Mouse (Mus musculus) left cerebral cortex, postnatal 25 days (tissue): ENCODE data around the gene Phactr2. TPM values are rescaled to one million over a fixed set of nuclear protein-coding genes. Genes with fewer than 3 reads are reported as not detected.
"Not testable (repeated sequence)": the region's sequence is repeated elsewhere in the genome, so short reads cannot be mapped to it uniquely, and the experiment has no call there.

ENCODE experiments used
- DNase-seq, 2 experiments: peaks; one replicate each; pipeline ENCODE4 v3.0.0; 2022; ENCODE audit warnings: low spot score in 2 of 2, mixed read lengths in 1 of 2
- intact Hi-C: fragments of 180-260 bp; cut with DNase I; formaldehyde crosslinking; loops from one replicate; pipeline ENCODE4 v1.15.1; 2025
- total RNA-seq, 2 experiments: library from RNA; stranded (reverse); gene quantifications; 2 replicates each; pipeline ENCODE4 v1.2.3; 2021

Phactr2 gene
- total RNA-seq: 10 to 100 TPM; 24.5 to 27.1 TPM

DNA sequence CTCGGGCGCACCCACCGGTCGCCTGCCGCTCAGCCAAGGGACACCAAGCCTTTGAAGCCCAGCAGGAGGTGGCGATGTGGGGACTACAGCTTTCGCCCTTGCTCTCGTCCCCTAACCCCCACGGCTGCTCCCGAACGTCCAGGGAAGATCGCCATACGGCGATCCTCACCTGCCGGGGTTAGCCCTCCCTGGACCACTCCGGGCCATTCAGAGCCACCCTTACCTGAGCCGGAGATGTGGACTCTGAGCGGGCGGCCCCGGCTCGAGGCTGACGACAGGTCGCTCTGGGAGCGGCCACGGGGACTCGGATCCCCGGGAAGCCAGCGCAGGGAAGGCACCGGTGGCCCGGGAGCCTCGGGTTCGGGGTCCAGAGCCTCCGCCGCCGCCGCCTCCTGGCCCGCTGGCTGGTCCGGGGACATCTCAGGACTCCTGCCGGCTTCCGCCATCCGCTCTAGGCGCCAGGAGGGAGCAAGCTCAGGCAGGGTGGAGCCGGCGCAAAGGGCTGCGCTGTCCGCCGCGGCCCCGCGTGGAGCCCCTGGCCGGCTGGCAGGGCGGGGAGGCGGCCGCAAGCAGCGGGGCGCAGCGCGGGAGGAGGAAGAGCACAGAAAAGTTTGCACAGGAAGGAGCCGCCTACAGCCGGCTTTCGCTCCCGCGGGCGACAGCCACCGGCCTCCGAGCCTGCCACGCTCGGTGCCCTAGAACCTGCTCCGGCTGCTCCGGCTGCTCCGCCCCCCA lies at the start of gene Phactr2:
Phactr2 (minus strand) TSS at position 580 of the 735 bp plus-strand sequence.
- DNase-seq: peak in 1 of 2 experiments; percentile 18
- intact Hi-C loops: loop anchor here (2.0 kb wide), 1 partner anchor 27 kb away; no protein-coding TSS in a partner anchor

DNA sequence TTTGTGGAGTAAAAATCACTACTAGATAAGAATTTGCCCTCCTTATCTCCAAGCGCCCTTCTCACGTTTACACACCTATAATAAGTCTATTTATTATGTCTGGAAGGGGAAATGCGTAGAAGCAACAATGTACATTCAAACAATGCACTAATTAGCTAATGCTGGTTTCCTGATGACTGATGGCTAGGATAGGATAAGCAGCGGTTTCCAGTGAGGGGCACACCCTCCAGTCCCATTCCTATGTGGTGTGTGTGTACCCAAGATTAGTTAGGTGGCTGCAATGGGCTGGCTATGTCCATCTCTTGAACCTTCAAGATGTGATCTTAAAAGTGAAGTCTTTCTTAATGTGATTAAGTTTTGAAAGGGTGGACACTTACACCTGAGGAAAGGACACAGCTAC lies 47.6 kb upstream of the Phactr2 start:
- DNase-seq: no peak
- intact Hi-C loops: no loop called here

DNA sequence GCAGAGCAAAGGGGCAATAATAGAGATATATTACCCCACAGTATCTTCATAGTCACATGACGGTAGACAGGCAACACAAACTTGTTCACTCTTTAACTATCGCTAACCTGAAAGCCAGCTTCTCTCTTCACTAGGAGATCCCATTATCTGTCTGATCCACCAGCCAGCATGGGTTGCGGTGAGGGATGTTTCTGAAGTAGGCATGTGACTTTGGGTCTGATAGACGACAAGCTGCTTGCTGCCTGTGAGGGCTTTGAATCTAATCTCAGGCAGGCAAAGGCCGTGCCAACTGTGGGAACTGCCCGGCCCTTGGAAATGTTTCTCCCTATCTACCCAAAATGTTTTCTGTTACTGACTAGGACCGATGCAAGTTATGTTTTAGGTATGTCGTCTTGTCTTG lies 28.2 kb upstream of the Phactr2 start:
- intact Hi-C loops: loop anchor here (5.0 kb wide), 1 partner anchor 485 kb away; no protein-coding TSS in a partner anchor
- DNase-seq: no peak

DNA sequence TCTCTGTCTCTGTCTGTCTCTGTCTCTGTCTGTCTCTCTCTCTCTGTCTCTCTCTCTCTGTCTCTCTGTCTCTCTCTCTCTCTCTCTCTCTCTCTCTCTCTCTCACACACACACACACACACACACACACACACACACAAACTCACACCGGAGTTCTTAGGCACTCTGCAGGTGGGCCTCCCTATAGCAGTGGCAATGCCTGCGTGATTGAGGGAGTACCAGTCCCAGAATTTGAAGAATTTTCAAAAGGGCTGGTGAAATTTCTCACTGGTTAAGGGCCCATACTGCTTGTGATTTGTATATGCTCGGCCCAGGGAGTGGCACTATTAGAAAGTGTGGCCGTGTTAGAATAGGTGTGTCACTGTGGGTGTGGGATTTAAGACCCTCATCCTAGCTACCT lies 27.3 kb upstream of the Phactr2 start:
- intact Hi-C loops: loop anchor here (2.0 to 5.0 kb wide), 2 partner anchors 29 to 484 kb away; no protein-coding TSS in a partner anchor
- DNase-seq: not testable (repeated sequence)

DNA sequence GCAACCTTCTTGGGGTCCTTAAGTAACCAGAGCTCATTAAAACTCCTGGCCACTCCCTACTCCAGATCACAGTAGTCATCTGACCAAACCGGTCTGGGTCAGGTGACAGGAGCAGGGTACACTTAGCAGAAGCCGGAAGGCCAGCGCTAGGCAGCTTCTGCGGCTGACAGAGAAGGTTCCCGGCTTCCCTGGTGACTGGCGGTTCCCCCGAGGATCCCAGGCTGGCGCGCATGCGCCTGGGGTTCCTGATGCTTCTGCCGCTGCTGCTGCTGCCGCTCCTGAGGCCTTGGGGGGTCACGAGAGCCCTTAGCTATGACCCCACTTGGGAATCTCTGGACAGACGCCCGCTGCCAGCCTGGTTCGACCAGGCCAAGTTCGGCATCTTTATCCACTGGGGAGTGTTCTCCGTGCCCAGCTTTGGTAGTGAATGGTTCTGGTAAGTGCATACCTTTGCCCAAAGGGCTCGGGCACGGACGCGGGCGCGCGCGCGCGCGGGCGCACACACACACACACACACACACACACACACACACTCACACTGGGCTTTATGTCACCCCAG lies 26.8 kb upstream of the Phactr2 start:
- peak; percentile 87 to 89 for DNase-seq
- intact Hi-C loops: loop anchor here (2.0 to 5.0 kb wide), 2 partner anchors 28 to 484 kb away; no protein-coding TSS in a partner anchor

DNA sequence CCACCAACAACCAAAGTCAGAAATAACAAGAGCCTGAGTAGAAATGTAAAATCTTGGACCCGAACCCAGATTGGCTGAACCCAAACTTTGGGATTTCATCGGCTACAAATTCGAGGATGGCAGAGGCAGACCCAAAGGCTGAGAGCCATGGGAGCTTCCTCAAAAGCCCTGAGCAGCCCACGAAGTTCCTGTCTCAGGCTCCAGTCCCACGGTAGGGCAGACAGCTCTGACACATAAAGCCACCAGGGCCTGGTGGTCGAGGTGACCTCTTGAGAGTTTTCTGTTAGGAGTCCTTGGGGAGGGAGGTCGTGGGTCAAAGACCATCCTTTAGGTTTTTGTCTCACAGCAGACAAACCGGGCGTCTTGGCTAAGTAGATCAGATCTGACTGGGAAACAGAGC lies 26.3 kb upstream of the Phactr2 start:
- intact Hi-C loops: loop anchor here (2.0 to 5.0 kb wide), 2 partner anchors 28 to 483 kb away; no protein-coding TSS in a partner anchor
- no peak for DNase-seq

DNA sequence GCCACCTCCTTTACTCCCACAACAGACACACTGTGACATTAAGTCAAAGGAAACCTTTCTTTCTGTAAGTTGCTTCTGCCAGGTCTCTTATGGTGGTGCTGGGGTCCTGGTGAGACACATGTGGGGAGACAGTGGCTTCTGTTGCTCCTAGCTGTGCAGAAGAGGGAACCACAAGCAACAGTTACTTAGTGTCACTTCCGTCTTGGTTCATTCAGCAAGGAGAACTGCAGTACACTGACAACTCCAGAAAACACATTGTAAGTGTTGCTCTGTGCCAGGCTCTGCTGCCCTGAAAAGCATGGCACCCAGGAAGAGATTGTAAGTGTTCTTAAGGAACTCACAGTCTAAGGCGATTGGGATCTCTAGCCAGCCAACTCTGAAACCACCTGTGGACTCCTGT lies 25.1 kb upstream of the Phactr2 start, which contains the start of gene Fuca2:
Fuca2 (plus strand) TSS at position 210 of the 400 bp plus-strand sequence.
- no peak for DNase-seq
- intact Hi-C loops: no loop called here

DNA sequence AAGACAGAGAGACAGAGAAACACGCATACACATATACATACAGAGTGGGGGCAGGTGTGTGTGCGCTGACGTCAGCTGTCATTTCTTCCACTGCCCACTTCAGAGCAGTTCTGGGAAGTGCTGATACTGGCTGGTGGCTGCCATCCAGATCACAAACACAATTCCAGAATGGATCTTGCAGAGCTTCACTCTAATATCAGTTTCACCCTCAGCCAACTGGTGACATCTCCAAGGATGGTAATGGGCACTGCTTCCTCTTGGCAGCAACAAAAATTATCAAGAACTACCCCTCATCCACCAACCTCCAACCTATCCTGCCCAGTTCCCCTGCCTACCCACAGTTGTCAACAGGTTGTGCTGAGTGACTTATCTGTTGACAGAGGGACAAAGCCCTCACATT lies 22.1 kb upstream of the Phactr2 start:
- DNase-seq: no peak
- intact Hi-C loops: no loop called here

DNA sequence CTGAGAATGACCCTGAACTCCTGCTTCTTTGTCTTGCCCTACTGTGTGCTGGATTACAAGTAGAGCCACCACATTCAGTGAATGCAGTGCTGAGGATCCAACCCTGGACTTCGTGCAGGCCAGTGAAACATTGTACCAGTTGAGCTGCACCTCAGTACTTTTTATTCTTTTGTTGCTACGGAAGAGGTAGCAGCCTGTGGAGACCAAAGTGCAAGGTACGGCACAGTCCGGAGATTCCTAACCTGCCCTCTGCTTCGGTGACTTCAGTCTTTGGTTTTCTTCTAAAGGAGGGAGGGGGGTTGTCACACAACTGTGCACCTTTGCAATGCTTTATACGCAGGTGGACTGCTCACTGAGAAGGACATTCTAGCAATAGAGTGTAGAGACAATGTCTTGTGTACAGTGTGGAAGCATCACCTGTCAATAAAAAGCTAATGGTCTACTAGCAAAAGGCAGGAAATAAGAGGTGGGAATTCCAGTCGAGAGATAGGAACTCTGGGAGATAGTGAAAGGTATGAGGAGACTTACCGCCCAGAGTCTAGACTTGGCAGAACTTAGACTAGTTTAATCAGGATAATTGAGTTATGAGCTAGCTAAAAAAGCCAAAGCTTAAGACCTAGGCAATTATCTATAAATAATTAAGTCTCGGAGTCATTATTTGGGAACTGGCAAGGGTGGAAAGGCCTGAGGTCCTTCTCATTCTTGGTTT lies 19.9 kb upstream of the Phactr2 start:
- no peak for DNase-seq
- intact Hi-C loops: no loop called here

DNA sequence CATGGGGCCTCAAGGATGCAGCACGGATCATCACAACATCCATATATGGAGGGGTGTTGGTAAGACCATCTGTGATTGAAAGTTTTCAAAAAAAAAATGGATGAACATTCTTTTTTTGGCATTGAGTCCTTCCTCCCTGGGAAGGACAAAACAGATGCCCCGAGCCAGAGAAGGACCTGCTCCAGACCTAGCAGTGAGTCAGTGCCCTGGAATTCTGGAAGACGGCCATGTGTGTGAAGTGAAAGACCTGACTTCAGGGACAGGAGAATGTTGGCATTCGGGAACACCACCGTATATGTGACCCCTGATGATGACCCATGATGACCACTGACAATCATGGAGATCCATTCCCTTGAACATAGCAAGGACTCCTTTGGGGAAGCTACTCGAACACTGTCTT lies 15.5 kb upstream of the Phactr2 start:
- intact Hi-C loops: no loop called here
- DNase-seq: no peak

DNA sequence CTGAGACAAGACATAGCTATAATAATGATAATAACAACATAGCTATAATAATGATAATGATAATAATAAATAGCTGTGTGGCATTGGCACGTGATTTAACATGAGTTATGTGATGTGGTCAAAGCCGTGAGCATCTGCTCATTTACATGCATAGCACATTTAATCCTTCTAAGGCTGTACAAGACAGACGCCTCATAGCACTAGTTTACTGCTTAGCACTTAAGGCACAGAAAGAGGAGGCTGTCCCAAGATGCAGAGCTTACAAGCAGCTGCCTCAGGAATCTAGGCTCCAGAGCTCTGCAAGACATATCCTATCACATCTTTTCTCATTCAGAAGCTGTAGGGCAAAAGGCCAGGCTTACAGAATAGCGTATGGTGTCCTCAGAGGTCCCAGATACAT lies 11.7 kb upstream of the Phactr2 start:
- intact Hi-C loops: no loop called here
- DNase-seq: no peak

DNA sequence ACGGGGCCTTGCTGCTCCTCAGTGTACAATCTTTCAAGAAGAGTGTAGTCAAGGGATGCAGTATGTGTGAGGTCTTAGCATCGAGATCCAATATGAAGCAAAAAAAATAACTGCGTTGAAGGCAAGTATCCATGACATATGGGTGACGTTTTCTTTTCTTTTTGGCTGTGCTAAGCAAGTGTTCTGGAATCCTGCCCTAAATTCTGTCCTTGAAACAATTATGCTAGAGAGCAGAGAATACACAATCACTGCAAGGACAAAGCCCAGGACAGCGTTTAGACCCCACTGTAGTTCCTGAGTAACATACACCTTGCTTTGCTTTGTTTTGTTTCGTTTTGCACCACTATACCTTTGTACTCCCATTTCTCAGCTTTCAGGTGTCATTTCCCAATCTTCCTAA lies 5.1 kb upstream of the Phactr2 start:
- DNase-seq: no peak
- intact Hi-C loops: no loop called here

DNA sequence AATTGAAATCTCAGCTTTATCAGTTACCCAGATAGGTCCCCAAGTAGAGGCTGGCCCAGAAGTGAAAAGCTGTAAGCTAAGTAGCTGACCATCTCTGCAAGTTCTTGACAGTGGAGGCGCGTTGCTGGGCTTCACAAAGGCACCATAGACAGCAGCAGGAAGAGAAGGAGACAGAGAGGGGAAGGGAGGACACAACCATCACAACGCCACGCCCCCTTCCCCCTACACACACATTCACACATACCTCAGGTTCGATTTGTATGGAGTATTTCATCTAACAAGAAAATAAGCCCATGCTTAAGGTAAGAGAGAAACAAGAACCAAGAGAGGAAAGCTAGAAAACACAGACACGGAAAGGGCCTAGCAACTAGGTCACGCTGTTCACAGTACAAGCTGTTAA lies 909 bp upstream of the Phactr2 start:
- DNase-seq: peak in 1 of 2 experiments; percentile 16
- intact Hi-C loops: no loop called here

DNA sequence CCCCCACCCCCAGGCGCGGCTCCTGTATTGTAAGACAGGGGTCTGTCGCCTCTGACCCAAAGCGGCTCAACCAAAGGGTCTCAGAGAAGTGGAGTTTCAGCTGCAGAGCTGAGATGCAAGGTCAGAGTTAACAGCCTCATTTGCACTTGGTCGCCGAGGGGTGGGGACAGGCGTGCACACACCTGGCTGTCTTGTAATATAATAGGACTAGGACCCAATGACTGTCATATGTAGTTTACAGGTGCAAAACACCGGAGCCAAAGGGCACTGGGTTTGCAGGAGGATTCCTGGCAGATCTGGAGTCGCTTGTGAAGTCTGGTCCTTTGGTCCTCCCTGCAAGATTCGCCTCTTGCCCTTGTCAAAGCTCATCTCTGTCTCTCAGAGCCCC lies 350 bp upstream of the Phactr2 start:
- DNase-seq: no peak
- intact Hi-C loops: no loop called here

DNA sequence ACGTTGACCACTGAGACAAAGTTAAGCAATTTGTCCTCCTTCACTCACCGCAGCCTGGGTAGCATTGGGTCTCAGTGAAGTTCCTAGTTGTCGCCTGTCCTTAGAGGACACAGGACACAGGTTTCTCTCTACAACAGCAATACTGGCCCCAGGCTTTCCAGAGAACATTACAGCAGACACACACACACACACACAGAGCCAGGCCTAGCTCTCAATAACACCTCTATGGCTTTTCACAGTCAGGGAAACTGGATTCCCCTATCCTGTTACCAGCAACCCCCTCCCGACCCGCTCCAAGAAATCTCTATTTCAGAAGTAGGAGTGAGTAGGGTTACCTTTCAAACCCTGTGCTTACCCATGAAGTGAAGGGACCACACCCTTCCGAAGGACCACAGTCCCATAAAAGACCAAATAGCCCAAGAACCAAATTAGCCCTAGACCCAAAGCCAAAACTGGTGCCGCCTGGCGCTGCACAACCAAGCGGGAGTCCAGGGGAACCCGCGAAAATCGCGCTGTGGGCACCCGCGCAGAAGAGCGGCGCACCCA lies 852 bp downstream of the Phactr2 start:
- DNase-seq: no peak
- intact Hi-C loops: loop anchor here (2.0 kb wide), 1 partner anchor 27 kb away; no protein-coding TSS in a partner anchor

DNA sequence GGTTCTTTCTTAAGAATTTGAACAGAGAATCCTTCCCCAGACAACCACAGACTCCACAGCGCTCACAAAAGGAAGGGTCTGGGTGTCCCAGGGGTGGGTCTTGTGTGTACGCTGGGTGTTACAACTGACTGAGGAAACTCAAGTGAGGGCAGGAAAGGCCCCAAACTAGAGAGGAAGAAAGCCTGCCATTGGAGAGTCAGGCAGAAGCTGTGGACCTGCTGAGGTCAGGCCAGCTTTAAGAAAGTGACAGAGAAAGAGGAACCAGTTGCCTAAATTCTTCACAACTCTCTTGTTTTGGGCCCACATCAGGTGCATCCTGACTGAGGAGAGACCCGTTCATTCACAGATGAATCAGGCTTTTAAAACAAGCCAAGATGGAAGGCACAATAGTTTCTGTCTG lies 4.0 kb downstream of the Phactr2 start:
- intact Hi-C loops: no loop called here
- DNase-seq: no peak

DNA sequence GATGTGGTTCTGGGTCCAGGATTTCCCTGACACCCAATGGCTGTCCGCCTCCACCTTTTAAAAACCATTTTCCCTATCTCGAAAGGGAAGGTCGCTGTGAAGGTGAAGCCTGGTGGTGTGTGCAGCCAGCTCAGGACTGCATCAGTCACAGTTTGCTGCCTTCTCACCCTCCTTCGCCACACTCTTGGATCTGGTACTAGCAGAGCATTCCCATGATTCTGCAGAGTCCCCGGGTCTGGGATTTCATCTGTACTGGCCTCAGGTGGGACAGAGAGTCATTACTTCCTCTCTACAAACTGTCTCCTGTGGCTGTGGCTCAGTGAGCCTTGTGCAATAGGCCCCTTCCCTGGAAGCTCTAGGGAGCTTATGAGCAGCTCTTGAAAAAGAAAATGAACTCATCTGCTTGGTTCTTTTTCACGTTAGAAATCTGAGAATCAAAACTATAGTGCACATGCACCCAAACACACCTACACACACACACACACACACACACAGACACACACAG lies 6.1 kb downstream of the Phactr2 start:
- intact Hi-C loops, DNase-seq: not testable (repeated sequence)

DNA sequence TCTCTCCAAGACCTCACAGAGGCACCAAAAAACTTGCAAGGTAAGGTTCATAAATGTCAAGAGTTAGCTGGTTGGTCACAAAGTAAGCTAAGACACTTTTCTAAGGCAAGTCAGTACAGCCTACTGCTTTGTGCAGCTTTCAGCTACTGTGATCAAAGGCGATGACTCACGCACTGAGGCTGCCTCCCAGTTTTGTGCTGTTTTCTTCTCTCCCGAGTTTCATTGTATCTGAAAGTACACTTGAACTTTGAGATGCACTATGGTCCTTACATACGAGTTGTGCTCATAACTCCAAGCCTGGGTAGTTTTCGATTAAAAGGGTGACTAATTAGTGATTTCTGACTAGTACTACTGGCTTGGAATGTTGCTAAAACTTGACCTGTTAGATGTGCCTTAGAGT lies 7.3 kb downstream of the Phactr2 start:
- peak in 1 of 2 experiments; percentile 33 for DNase-seq
- intact Hi-C loops: no loop called here

DNA sequence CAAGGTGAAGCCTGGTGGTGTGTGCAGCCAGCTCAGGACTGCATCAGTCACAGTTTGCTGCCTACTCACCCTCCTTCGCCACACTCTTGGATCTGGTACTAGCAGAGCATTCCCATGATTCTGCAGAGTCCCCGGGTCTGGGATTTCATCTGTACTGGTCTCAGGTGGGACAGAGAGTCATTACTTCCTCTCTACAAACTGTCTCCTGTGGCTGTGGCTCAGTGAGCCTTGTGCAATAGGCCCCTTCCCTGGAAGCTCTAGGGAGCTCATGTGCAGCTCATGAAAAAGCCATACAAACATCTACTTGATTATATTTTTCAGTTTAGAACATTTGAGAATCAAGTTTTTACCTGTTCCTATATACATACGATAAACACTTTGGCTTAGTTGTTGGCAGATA lies 9.9 kb downstream of the Phactr2 start:
- intact Hi-C loops: not testable (repeated sequence)

More for the DNA sequence above, 9.9 kb downstream of the Phactr2 start:
- DNase-seq: not testable (repeated sequence)
